In the genomic region with DNA sequence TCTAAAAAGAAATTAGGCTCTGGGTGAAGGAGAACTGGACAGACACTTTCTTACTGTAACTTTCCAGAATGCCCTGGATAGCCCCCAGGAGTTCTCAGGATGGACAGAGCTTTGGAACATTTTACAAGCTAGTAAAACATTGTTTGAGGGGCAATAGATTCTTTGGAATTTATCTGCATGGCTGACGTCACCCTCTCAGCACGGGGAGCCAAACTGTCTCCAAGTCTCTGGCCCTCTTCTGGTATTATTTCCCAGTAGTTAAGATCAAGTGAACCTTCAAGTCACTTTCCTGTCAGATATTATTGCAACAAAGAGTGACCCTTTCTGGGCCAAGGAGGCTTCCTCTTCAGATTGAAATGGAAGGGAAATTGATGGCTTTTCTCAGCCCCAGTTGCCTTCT, we compare ENCODE assay signal across 11 mouse cellular contexts.
DNase-seq lines count a peak whose midpoint lies in the region; ATAC-seq and TF ChIP-seq lines count a peak whose summit lies in the region.
"Had no signal": no experiment of that assay in that cellular context is flagged by ENCODE, and none has a peak within 500 bp of the region (broad histone marks: within the 10 kb centered on the region; RNA-seq: fewer than 3 reads in every experiment).

No protein-coding gene starts in this region.

- peak overlapping the region; percentile 49; the same call in 1 of the 2 replicates for H3K27ac ChIP-seq in liver, adult 2 months (replicated peaks; ENCODE audit: insufficient read depth, low read depth, low read length)
- H3K27ac ChIP-seq in liver, embryonic 11.5 days (ENCODE audit: low read depth, low read length), result no peak overlapping the region
- peak overlapping the region; percentile 23; the same call in 1 of the 2 replicates for H3K27ac ChIP-seq in heart, embryonic 10.5 days
- H3K27ac ChIP-seq in limb, embryonic 15.5 days, result 0 out of 2 replicates have a peak overlapping the region, but pooled peaks have one; percentile 5
- no peak overlapping the region for H3K27ac ChIP-seq in intestine, embryonic 15.5 days
- H3K27ac ChIP-seq in hindbrain, embryonic 16.5 days (ENCODE audit: low read depth, low read length), result no peak overlapping the region
- H3K27ac ChIP-seq: embryonic facial prominence, embryonic 15.5 days; midbrain, embryonic 13.5 days; neural tube, embryonic 13.5 days had no signal

- no peak for ATAC-seq in liver, embryonic 11.5 days (replicated peaks; ENCODE audit: low FRiP score)
- no peak for ATAC-seq in limb, embryonic 15.5 days (ENCODE audit: insufficient number of reproducible peaks, low FRiP score, low TSS enrichment, low read depth)
- ATAC-seq in intestine, embryonic 15.5 days, result no peak
- no peak for ATAC-seq in hindbrain, embryonic 16.5 days
- ATAC-seq: inflammation-experienced regulatory T-cells, adult 6 months; midbrain, embryonic 13.5 days had no signal

- no peak for TF ChIP-seq POLR2A in liver, adult 2 months (IDR thresholded peaks at IDR 0.05; ENCODE audit: extremely low read depth, insufficient read depth, low read length)

- WGBS in liver, adult 2 months, result 67% methylated on average over 2 of the region's 2 CpGs
- WGBS in liver, embryonic 11.5 days, result 29% methylated on average over 2 of the region's 2 CpGs
- WGBS in heart, embryonic 10.5 days, result 33% methylated on average over 2 of the region's 2 CpGs
- WGBS in limb, embryonic 15.5 days, result 18% methylated on average over 2 of the region's 2 CpGs
- WGBS in intestine, embryonic 15.5 days, result 17% methylated on average over 2 of the region's 2 CpGs
- 55% methylated on average over 2 of the region's 2 CpGs for WGBS in hindbrain, embryonic 16.5 days

- DNase-seq in liver, adult 2 months (ENCODE audit: extremely low read depth, low read depth, low spot score), result no peak
- no peak for DNase-seq in liver, embryonic 11.5 days (ENCODE audit: low spot score)
- DNase-seq in heart, embryonic 10.5 days (ENCODE audit: low spot score), result no peak
- peak; percentile 21 for DNase-seq in heart, postnatal 4 days

- no peak overlapping the region for H3K9ac ChIP-seq in liver, adult 2 months (ENCODE audit: low read depth, low read length)
- no peak overlapping the region for H3K9ac ChIP-seq in liver, embryonic 11.5 days (ENCODE audit: low read depth, low read length)
- no peak overlapping the region for H3K9ac ChIP-seq in limb, embryonic 15.5 days
- H3K9ac ChIP-seq in intestine, embryonic 15.5 days, result no peak overlapping the region
- no peak overlapping the region for H3K9ac ChIP-seq in hindbrain, embryonic 16.5 days (ENCODE audit: low read depth, low read length)
- H3K9ac ChIP-seq: embryonic facial prominence, embryonic 15.5 days; midbrain, embryonic 13.5 days; neural tube, embryonic 13.5 days had no signal

- no peaks in the 10 kb centered on the region; the same call in 1 of the 2 replicates for H3K4me1 ChIP-seq in liver, adult 2 months (ENCODE audit: control insufficient read depth, insufficient read depth, low read length)
- no peaks in the 10 kb centered on the region for H3K4me1 ChIP-seq in liver, embryonic 11.5 days (replicated peaks; ENCODE audit: control insufficient read depth, insufficient read depth, low read length)
- peaks cover 43% of the 10 kb centered on the region for H3K4me1 ChIP-seq in heart, embryonic 10.5 days
- H3K4me1 ChIP-seq in limb, embryonic 15.5 days, result peaks cover 9% of the 10 kb centered on the region
- H3K4me1 ChIP-seq in intestine, embryonic 15.5 days (replicated peaks), result no peaks in the 10 kb centered on the region; the same call in 1 of the 2 replicates
- no peaks in the 10 kb centered on the region for H3K4me1 ChIP-seq in hindbrain, embryonic 16.5 days (ENCODE audit: control insufficient read depth, insufficient read depth, low read depth, low read length)
- H3K4me1 ChIP-seq: embryonic facial prominence, embryonic 15.5 days had no signal

- no peak for TF ChIP-seq CTCF in liver, adult 2 months (IDR thresholded peaks at IDR 0.05; ENCODE audit: low read depth, low read length)

- no peaks in the 10 kb centered on the region for H3K79me2 ChIP-seq in liver, adult 2 months (ENCODE audit: control insufficient read depth, insufficient read depth, low read length)

- H3K36me3 ChIP-seq in liver, adult 2 months (ENCODE audit: control insufficient read depth, insufficient read depth, low read length), result no peaks in the 10 kb centered on the region
- no peaks in the 10 kb centered on the region for H3K36me3 ChIP-seq in liver, embryonic 11.5 days (ENCODE audit: control insufficient read depth, insufficient read depth, low read length)
- no peaks in the 10 kb centered on the region for H3K36me3 ChIP-seq in heart, embryonic 10.5 days
- H3K36me3 ChIP-seq in limb, embryonic 15.5 days, result no peaks in the 10 kb centered on the region
- no peaks in the 10 kb centered on the region for H3K36me3 ChIP-seq in intestine, embryonic 15.5 days
- H3K36me3 ChIP-seq in hindbrain, embryonic 16.5 days (ENCODE audit: control insufficient read depth, insufficient read depth, low read length), result no peaks in the 10 kb centered on the region
- H3K36me3 ChIP-seq: embryonic facial prominence, embryonic 15.5 days; midbrain, embryonic 13.5 days; neural tube, embryonic 13.5 days had no signal

- no peaks in the 10 kb centered on the region for H3K9me3 ChIP-seq in liver, embryonic 11.5 days (ENCODE audit: control insufficient read depth, low read length)
- H3K9me3 ChIP-seq in heart, embryonic 10.5 days, result no peaks in the 10 kb centered on the region
- no peaks in the 10 kb centered on the region for H3K9me3 ChIP-seq in limb, embryonic 15.5 days
- H3K9me3 ChIP-seq in intestine, embryonic 15.5 days, result no peaks in the 10 kb centered on the region
- H3K9me3 ChIP-seq in hindbrain, embryonic 16.5 days (ENCODE audit: control insufficient read depth, low read length), result no peaks in the 10 kb centered on the region
- H3K9me3 ChIP-seq: embryonic facial prominence, embryonic 15.5 days; midbrain, embryonic 13.5 days; neural tube, embryonic 13.5 days had no signal

- no peaks in the 10 kb centered on the region for H3K27me3 ChIP-seq in liver, adult 2 months (ENCODE audit: control insufficient read depth, insufficient read depth, low read length)
- peaks cover 2% of the 10 kb centered on the region; the same call in 1 of the 2 replicates for H3K27me3 ChIP-seq in liver, embryonic 11.5 days (replicated peaks; ENCODE audit: control insufficient read depth, insufficient read depth, low read length)
- peaks cover 4% of the 10 kb centered on the region; the same call in 1 of the 2 replicates for H3K27me3 ChIP-seq in heart, embryonic 10.5 days (ENCODE audit: insufficient read depth, poor library complexity, severe bottlenecking)
- no peaks in the 10 kb centered on the region for H3K27me3 ChIP-seq in limb, embryonic 15.5 days
- H3K27me3 ChIP-seq in intestine, embryonic 15.5 days (replicated peaks), result no peaks in the 10 kb centered on the region
- H3K27me3 ChIP-seq in hindbrain, embryonic 16.5 days (replicated peaks; ENCODE audit: control insufficient read depth, insufficient read depth, low read length), result no peaks in the 10 kb centered on the region

- H3K4me3 ChIP-seq in liver, adult 2 months (ENCODE audit: insufficient read depth, low read depth, low read length), result no peak overlapping the region
- no peak overlapping the region for H3K4me3 ChIP-seq in liver, embryonic 11.5 days (ENCODE audit: low read depth, low read length)
- no peak overlapping the region for H3K4me3 ChIP-seq in heart, embryonic 10.5 days
- H3K4me3 ChIP-seq in limb, embryonic 15.5 days, result no peak overlapping the region
- H3K4me3 ChIP-seq in intestine, embryonic 15.5 days (replicated peaks), result no peak overlapping the region
- H3K4me3 ChIP-seq in hindbrain, embryonic 16.5 days (ENCODE audit: low read length), result no peak overlapping the region
- H3K4me3 ChIP-seq: embryonic facial prominence, embryonic 15.5 days; midbrain, embryonic 13.5 days; neural tube, embryonic 13.5 days had no signal

- H3K4me2 ChIP-seq in liver, embryonic 11.5 days, result no peak overlapping the region
- H3K4me2 ChIP-seq in limb, embryonic 15.5 days, result no peak overlapping the region
- no peak overlapping the region for H3K4me2 ChIP-seq in intestine, embryonic 15.5 days (replicated peaks)
- no peak overlapping the region for H3K4me2 ChIP-seq in hindbrain, embryonic 16.5 days (ENCODE audit: low read length)
- H3K4me2 ChIP-seq: embryonic facial prominence, embryonic 15.5 days; midbrain, embryonic 13.5 days; neural tube, embryonic 13.5 days had no signal

Comparison
In these comparisons a context has a peak if more than half of its experiments do, and no peak if none do; other contexts are left out.
1. H3K27ac ChIP-seq: peak in liver, adult 2 months (single experiment), heart, embryonic 10.5 days (single experiment) and limb, embryonic 15.5 days (single experiment); none in liver, embryonic 11.5 days (single experiment), intestine, embryonic 15.5 days (single experiment) and hindbrain, embryonic 16.5 days (single experiment).